Mouse (Mus musculus) midbrain, postnatal 0 days (tissue): ENCODE results near the gene Gm10203. TPM values are rescaled to one million over a fixed set of nuclear protein-coding genes. Genes with fewer than 3 reads are reported as not detected.
"Not testable (repeated sequence)": the region's sequence is repeated elsewhere in the genome, so short reads cannot be mapped to it uniquely, and the experiment has no call there.

Experiments used
- ATAC-seq: fragments of 200-750 bp; cut with Nextera tagmentation; 2 replicates; pipeline ENCODE4 v1.8.0; 2017; ENCODE audit warnings: moderate number of reproducible peaks, mild to moderate bottlenecking, moderate TSS enrichment, moderate library complexity; ENCODE audit not compliant: low FRiP score
- DNase-seq: peaks from one replicate; pipeline ENCODE4 v3.0.0-alpha.2; 2015; ENCODE audit warnings: low spot score
- H3K27ac ChIP-seq: fragments of 300-500 bp; sonication (generic); 2 replicates; pipeline ENCODE4 v1.5.1; 2014; ENCODE audit warnings: low read depth, mild to moderate bottlenecking, low read length, mixed read lengths
- H3K27me3 ChIP-seq: fragments of 300-500 bp; sonication (generic); 2 replicates; pipeline ENCODE4 v1.6.1; 2014; ENCODE audit warnings: low read length, control low read depth, mixed read lengths; ENCODE audit not compliant: insufficient read depth
- H3K36me3 ChIP-seq: fragments of 300-500 bp; sonication (generic); 2 replicates; pipeline ENCODE4 v1.6.1; 2014; ENCODE audit warnings: low read length, control low read depth, mixed read lengths; ENCODE audit not compliant: insufficient read depth
- H3K4me1 ChIP-seq: fragments of 300-500 bp; sonication (generic); 2 replicates; pipeline ENCODE4 v1.6.1; 2014; ENCODE audit warnings: mild to moderate bottlenecking, control low read depth, antibody characterized with exemption, low read length, mixed read lengths; ENCODE audit not compliant: insufficient read depth
- H3K4me2 ChIP-seq: fragments of 300-500 bp; sonication (generic); 2 replicates; pipeline ENCODE4 v1.6.1; 2014; ENCODE audit warnings: low read depth, mild to moderate bottlenecking, low read length, mixed read lengths; ENCODE audit not compliant: poor library complexity, severe bottlenecking
- H3K4me3 ChIP-seq: fragments of 300-500 bp; sonication (generic); 2 replicates; pipeline ENCODE4 v1.5.1; 2014; ENCODE audit warnings: low read depth, mild to moderate bottlenecking, low read length, moderate library complexity
- H3K9ac ChIP-seq: fragments of 300-500 bp; sonication (generic); replicated peaks from 2 replicates; pipeline ENCODE4 v1.6.1; 2014; ENCODE audit warnings: mild to moderate bottlenecking, low read length, moderate library complexity, mixed read lengths; ENCODE audit not compliant: poor library complexity, severe bottlenecking
- H3K9me3 ChIP-seq: fragments of 300-500 bp; sonication (generic); 2 replicates; pipeline ENCODE4 v1.6.1; 2016; ENCODE audit warnings: low read length, control low read depth
- CTCF ChIP-seq: IDR thresholded peaks from 2 replicates; pipeline ENCODE4 v1.5.1; 2016; ENCODE audit warnings: antibody characterized with exemption, mild to moderate bottlenecking
- WGBS: fragments of 180-500 bp; shearing (Covaris S2); extraction: QIAGEN DNeasy Blood & Tissue Kit; methylation state at CpG from one replicate; pipeline ENCODE4 v1.1.7; 2014; 5-methylcytosine and 5-hydroxymethylcytosine counted together
- polyA plus RNA-seq: library from polyadenylated mRNA; unstranded; fragments of >200 nt; fragmentation: Nextera tagmentation; extraction: Ambion mirVana; gene quantifications from 2 replicates; pipeline ENCODE4 v1.2.1, GENCODE M21; 2015
- total RNA-seq: library from RNA; depleted of rRNA; stranded (reverse); fragments of >200 nt; gene quantifications from 2 replicates; pipeline ENCODE4 v1.2.3, GENCODE M21; 2014

The Gm10203 gene
- total and polyA plus RNA-seq, 2 experiments from 2014 or later, result not detected

DNA sequence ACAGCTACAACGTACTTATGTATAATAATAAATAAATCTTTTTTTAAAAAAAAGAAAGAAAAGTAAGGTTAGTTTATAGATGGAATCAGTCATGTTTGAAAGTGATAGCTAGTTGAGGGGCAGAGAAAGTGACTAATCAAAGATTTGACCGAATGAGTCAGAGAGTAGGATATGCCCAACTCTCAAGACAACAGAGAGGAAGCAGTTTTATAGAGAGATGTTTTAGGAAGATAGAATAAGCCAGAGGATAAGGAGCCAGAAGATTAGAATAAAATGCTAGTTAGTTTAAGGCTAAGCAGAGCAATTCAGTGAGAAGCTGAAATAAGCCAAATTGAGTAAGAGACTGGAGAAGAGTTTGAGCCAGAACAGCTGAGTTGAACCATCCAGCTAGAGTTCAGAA lies 22.1 kb downstream of the Gm10203 start:
- H3K27ac ChIP-seq, result no peak overlapping the region
- 96% methylated on average over 2 of the region's 2 CpGs for WGBS
- no peaks in the 10 kb centered on the region for H3K9me3 ChIP-seq
- no peaks in the 10 kb centered on the region for H3K4me1 ChIP-seq
- DNase-seq (no peak), ATAC-seq (no peak)
- no peak overlapping the region for H3K4me3 ChIP-seq
- no peak overlapping the region for H3K4me2 ChIP-seq
- no peak overlapping the region for H3K9ac ChIP-seq
- no peaks in the 10 kb centered on the region for H3K27me3 ChIP-seq
- peaks cover 4% of the 10 kb centered on the region; the same call in 1 of the 2 replicates for H3K36me3 ChIP-seq
- TF ChIP-seq CTCF, result no peak

DNA sequence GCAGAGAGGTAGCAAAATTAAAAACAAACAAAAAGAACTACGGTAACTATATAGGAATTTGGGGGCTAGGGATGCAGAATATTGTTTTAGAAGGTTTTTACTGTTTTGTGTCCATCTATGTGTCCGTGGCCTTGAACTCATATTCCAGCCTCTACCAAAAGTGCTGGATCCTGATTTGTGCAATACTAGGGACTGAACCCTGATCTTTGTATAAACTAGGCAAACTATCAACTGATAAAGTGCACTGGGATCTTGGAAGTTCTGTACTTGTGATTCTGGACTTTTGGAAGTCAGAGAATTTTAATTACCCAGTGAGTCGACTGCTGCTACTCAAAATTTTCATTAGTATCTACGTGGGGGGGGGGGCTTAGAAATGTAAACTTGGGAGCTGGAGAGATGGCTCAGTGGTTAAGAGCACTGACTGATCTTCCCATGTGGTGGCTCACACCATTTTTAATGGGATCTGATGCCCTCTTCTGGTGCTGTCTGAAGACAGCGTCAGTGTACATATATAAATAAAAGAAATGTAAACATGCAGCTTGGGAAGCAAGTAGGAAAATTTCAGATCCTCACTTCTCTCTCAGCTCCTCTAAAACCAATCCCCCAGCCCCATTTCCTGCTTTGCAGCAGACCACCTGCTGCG lies 23.6 kb downstream of the Gm10203 start:
- H3K4me3 ChIP-seq, result no peak overlapping the region
- no peak for ATAC-seq
- H3K36me3 ChIP-seq, result peaks cover 4% of the 10 kb centered on the region; the same call in 1 of the 2 replicates
- H3K4me1 ChIP-seq, result no peaks in the 10 kb centered on the region
- no peak for DNase-seq
- no peaks in the 10 kb centered on the region for H3K27me3 ChIP-seq
- 51% methylated on average over 6 of the region's 6 CpGs for WGBS
- no peak overlapping the region for H3K27ac ChIP-seq
- no peaks in the 10 kb centered on the region for H3K9me3 ChIP-seq
- H3K9ac ChIP-seq, result no peak overlapping the region
- no peak overlapping the region for H3K4me2 ChIP-seq
- TF ChIP-seq CTCF, result peak; percentile 27; the same call in 1 of the 2 replicates

DNA sequence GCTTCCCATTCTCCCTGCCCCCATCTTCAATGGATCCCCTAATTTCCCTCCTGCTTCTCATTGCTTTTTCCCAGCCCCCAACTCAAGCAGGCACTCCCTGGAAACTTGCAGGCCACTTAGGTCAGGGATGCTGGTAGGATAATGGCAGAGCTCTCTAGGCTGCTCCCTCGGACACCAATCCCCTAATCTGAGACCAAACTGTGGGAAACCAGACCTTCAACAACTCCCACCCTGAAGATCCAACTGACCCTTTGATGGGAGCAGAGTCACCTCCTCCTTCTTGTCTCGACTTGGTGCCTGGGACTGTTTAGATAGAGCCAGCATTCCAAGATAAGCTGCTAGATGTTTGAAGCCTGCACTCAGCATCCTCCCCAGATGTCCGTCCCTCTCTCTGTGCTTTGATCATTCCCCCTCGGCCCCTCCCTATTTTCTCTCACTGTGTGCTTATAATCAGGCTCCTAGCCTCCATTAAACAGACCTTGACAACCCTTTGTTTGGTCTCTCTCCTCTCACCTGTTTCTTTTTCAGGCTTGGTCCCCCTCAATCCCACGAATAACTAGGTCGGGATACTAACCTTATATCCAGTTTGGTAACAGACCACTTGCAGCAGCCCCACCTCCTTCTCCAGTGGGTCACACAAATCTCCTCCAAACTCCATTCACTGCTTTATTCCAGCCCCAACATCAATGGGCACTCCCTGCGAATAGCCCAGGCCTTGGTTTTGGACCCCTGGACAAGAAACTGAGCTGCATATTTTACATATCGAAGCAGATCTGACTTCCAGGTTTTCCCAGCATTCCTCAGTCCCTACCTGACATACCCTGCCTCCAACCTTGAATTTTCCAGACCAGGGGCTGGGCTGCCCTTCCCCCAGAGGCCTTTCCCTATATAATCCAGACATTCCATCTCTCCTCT lies 24.4 kb downstream of the Gm10203 start:
- Histone ChIP-seq H3K4me2 (no peak overlapping the region), H3K9ac (no peak overlapping the region), H3K36me3 (peaks cover 4% of the 10 kb centered on the region; the same call in 1 of the 2 replicates), H3K27ac (no peak overlapping the region), H3K4me3 (no peak overlapping the region), H3K4me1 (no peaks in the 10 kb centered on the region), H3K27me3 (no peaks in the 10 kb centered on the region), H3K9me3 (no peaks in the 10 kb centered on the region)
- no peak for DNase-seq
- no peak for TF ChIP-seq CTCF
- ATAC-seq, result no peak
- 20% methylated on average over 8 of the region's 8 CpGs for WGBS

DNA sequence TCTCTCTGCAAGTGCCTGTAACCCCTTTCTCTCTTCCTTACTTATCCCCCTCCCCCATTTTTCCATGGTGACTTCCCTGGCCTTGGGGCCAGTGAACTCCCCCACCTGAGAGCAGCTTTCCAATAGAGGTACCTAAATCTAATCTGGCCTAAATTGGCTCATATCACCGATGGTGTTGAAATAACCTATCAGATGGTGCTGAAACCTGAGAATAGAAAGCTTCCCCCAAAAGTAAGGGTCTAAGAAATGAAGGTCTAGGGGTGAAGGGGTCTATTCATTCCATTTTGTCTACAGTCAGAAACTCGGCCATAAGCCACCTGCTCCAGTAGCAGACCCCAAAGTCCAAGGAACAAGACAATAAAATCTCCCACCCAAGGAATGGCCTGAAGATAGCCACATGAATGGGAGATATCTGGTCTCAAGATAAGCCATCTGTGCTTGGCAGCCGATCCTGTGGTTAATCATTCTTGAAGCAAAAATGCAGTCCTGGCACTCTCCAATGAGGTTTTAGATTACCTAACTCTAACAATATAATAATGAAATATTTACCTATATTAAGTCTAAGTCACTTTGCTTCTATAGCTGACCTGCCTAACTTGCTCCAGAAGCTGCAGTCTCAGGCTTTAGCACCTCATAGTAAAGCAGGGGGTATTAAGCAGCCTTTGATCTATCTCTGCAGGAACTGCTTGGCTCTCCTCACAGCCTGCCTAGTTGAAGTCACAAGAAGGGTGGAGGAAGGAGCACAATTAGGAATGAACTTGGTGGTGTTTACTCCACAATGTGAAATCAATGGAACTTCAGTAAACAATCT lies 25.3 kb downstream of the Gm10203 start:
- no peaks in the 10 kb centered on the region for H3K9me3 ChIP-seq
- no peak overlapping the region for H3K27ac ChIP-seq
- H3K36me3 ChIP-seq, result peaks cover 4% of the 10 kb centered on the region; the same call in 1 of the 2 replicates
- 79% methylated on average over 3 of the region's 3 CpGs for WGBS
- no peaks in the 10 kb centered on the region for H3K4me1 ChIP-seq
- no peak overlapping the region for H3K9ac ChIP-seq
- H3K4me2 ChIP-seq, result no peak overlapping the region
- DNase-seq (no peak), ATAC-seq (no peak)
- no peaks in the 10 kb centered on the region for H3K27me3 ChIP-seq
- no peak for TF ChIP-seq CTCF
- no peak overlapping the region for H3K4me3 ChIP-seq

DNA sequence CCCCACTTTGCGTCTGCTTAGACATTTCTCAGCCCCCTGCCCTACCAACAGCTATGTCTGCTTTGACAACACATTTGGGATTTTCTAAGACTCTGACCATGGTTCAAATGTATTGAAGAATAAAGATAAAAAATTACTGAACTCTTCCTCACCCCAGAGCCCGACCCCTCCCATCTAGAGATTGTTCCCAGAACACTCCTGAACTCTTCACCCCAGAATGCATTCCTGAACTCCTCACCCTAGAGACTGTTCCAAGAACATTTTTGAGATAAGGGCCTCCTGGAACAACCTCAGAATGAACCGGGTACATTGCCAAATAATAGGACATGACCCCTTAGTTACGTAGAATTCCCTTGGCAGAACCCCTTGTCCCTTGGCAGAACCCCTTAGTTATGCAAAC lies 37.1 kb downstream of the Gm10203 start:
- ATAC-seq, H3K27ac ChIP-seq, H3K27me3 ChIP-seq, H3K9ac ChIP-seq, H3K4me3 ChIP-seq, H3K4me2 ChIP-seq, H3K9me3 ChIP-seq, DNase-seq, H3K4me1 ChIP-seq: not testable (repeated sequence)
- WGBS, result 100% methylated on average over 3 of the region's 4 CpGs
- H3K36me3 ChIP-seq, result peaks cover 18% of the 10 kb centered on the region
